Mouse (Mus musculus): Measurements from ENCODE around the gene Selenbp2. TPM values are rescaled to one million over a fixed set of nuclear protein-coding genes. Genes with fewer than 3 reads are reported as not detected.
"Not testable (repeated sequence)": the region's sequence is repeated elsewhere in the genome, so short reads cannot be mapped to it uniquely, and the experiment has no call there.

Gene Selenbp2
- polyA plus RNA-seq, 1 experiment from 2014 or later, result 1.1 TPM

- not testable (repeated sequence) for H3K4me1 ChIP-seq (ENCODE audit: control insufficient read depth, insufficient read depth, low read length); ATAC-seq (ENCODE audit: insufficient number of reproducible peaks, low FRiP score, low TSS enrichment, low read depth); H3K4me2 ChIP-seq (ENCODE audit: low read depth, severe bottlenecking); H3K27me3 ChIP-seq (ENCODE audit: control insufficient read depth, insufficient read depth, low read length); H3K27ac ChIP-seq (replicated peaks; ENCODE audit: low read depth, low read length); DNase-seq (ENCODE audit: low spot score); H3K4me3 ChIP-seq (ENCODE audit: low read depth, low read length); H3K9me3 ChIP-seq (ENCODE audit: control insufficient read depth, low read length); H3K9ac ChIP-seq (ENCODE audit: low read length); H3K36me3 ChIP-seq (ENCODE audit: control insufficient read depth, insufficient read depth, low read length)
- WGBS, result 89% methylated on average over 7 of the region's 7 CpGs
Observed at GRCm38 (mm10) chr3:94702163-94702810, 8.9 kb downstream of the Selenbp2 start.

- Histone ChIP-seq H3K27me3 (ENCODE audit: control insufficient read depth, insufficient read depth, low read length) (no peaks in the 10 kb centered on the region), H3K4me3 (ENCODE audit: low read depth, low read length) (no peak overlapping the region), H3K27ac (replicated peaks; ENCODE audit: low read depth, low read length) (no peak overlapping the region), H3K9ac (ENCODE audit: low read length) (no peak overlapping the region), H3K4me1 (ENCODE audit: control insufficient read depth, insufficient read depth, low read length) (no peaks in the 10 kb centered on the region), H3K36me3 (ENCODE audit: control insufficient read depth, insufficient read depth, low read length) (no peaks in the 10 kb centered on the region), H3K4me2 (ENCODE audit: low read depth, severe bottlenecking) (no peak overlapping the region), H3K9me3 (ENCODE audit: control insufficient read depth, low read length) (no peaks in the 10 kb centered on the region)
- ATAC-seq (ENCODE audit: insufficient number of reproducible peaks, low FRiP score, low TSS enrichment, low read depth) (no peak), DNase-seq (ENCODE audit: low spot score) (no peak)
- 87% methylated on average over 3 of the region's 3 CpGs for WGBS
Observed at GRCm38 (mm10) chr3:94702856-94703255, 9.5 kb downstream of the Selenbp2 start.

- H3K9ac ChIP-seq (ENCODE audit: low read length); ATAC-seq (ENCODE audit: insufficient number of reproducible peaks, low FRiP score, low TSS enrichment, low read depth); H3K4me1 ChIP-seq (ENCODE audit: control insufficient read depth, insufficient read depth, low read length); H3K27ac ChIP-seq (replicated peaks; ENCODE audit: low read depth, low read length); H3K9me3 ChIP-seq (ENCODE audit: control insufficient read depth, low read length); H3K27me3 ChIP-seq (ENCODE audit: control insufficient read depth, insufficient read depth, low read length); H3K36me3 ChIP-seq (ENCODE audit: control insufficient read depth, insufficient read depth, low read length); DNase-seq (ENCODE audit: low spot score); H3K4me2 ChIP-seq (ENCODE audit: low read depth, severe bottlenecking); H3K4me3 ChIP-seq (ENCODE audit: low read depth, low read length): not testable (repeated sequence)
- WGBS, result 22% methylated on average over 3 of the region's 3 CpGs
Observed at GRCm38 (mm10) chr3:94703364-94703763, 10.0 kb downstream of the Selenbp2 start.

- not testable (repeated sequence) for H3K4me3 ChIP-seq (ENCODE audit: low read depth, low read length); H3K36me3 ChIP-seq (ENCODE audit: control insufficient read depth, insufficient read depth, low read length); H3K27me3 ChIP-seq (ENCODE audit: control insufficient read depth, insufficient read depth, low read length); H3K4me2 ChIP-seq (ENCODE audit: low read depth, severe bottlenecking); H3K4me1 ChIP-seq (ENCODE audit: control insufficient read depth, insufficient read depth, low read length); H3K27ac ChIP-seq (replicated peaks; ENCODE audit: low read depth, low read length); ATAC-seq (ENCODE audit: insufficient number of reproducible peaks, low FRiP score, low TSS enrichment, low read depth); H3K9me3 ChIP-seq (ENCODE audit: control insufficient read depth, low read length); DNase-seq (ENCODE audit: low spot score); H3K9ac ChIP-seq (ENCODE audit: low read length)
Observed at GRCm38 (mm10) chr3:94710591-94710990, 17.2 kb downstream of the Selenbp2 start.

- 81% methylated on average over 3 of the region's 3 CpGs for WGBS
- not testable (repeated sequence) for ATAC-seq (ENCODE audit: insufficient number of reproducible peaks, low FRiP score, low TSS enrichment, low read depth)
Observed at GRCm38 (mm10) chr3:94713424-94713823, 20.1 kb downstream of the Selenbp2 start.

GRCm38 (mm10) chr3:94718253-94718652 is 24.9 kb downstream of the Selenbp2 start:
- H3K4me1 ChIP-seq (ENCODE audit: control insufficient read depth, insufficient read depth, low read length); H3K36me3 ChIP-seq (ENCODE audit: control insufficient read depth, insufficient read depth, low read length); H3K4me2 ChIP-seq (ENCODE audit: low read depth, severe bottlenecking); H3K4me3 ChIP-seq (ENCODE audit: low read depth, low read length); H3K9me3 ChIP-seq (ENCODE audit: control insufficient read depth, low read length); H3K27me3 ChIP-seq (ENCODE audit: control insufficient read depth, insufficient read depth, low read length); H3K9ac ChIP-seq (ENCODE audit: low read length); H3K27ac ChIP-seq (replicated peaks; ENCODE audit: low read depth, low read length); ATAC-seq (ENCODE audit: insufficient number of reproducible peaks, low FRiP score, low TSS enrichment, low read depth); DNase-seq (ENCODE audit: low spot score): not testable (repeated sequence)
- WGBS, result 74% methylated on average over 1 of the region's 1 CpGs

More at GRCm38 (mm10) chr3:94713424-94713823, 20.1 kb downstream of the Selenbp2 start:
- H3K4me2 ChIP-seq (ENCODE audit: low read depth, severe bottlenecking); H3K4me1 ChIP-seq (ENCODE audit: control insufficient read depth, insufficient read depth, low read length); H3K27ac ChIP-seq (replicated peaks; ENCODE audit: low read depth, low read length); H3K36me3 ChIP-seq (ENCODE audit: control insufficient read depth, insufficient read depth, low read length); H3K9ac ChIP-seq (ENCODE audit: low read length); DNase-seq (ENCODE audit: low spot score); H3K27me3 ChIP-seq (ENCODE audit: control insufficient read depth, insufficient read depth, low read length); H3K9me3 ChIP-seq (ENCODE audit: control insufficient read depth, low read length); H3K4me3 ChIP-seq (ENCODE audit: low read depth, low read length): not testable (repeated sequence)

GRCm38 (mm10) chr3:94723637-94724036 is 30.3 kb downstream of the Selenbp2 start:
- not testable (repeated sequence) for H3K9me3 ChIP-seq (ENCODE audit: control insufficient read depth, low read length); DNase-seq (ENCODE audit: low spot score); ATAC-seq (ENCODE audit: insufficient number of reproducible peaks, low FRiP score, low TSS enrichment, low read depth); H3K36me3 ChIP-seq (ENCODE audit: control insufficient read depth, insufficient read depth, low read length); H3K4me1 ChIP-seq (ENCODE audit: control insufficient read depth, insufficient read depth, low read length); H3K9ac ChIP-seq (ENCODE audit: low read length); H3K4me2 ChIP-seq (ENCODE audit: low read depth, severe bottlenecking); H3K27me3 ChIP-seq (ENCODE audit: control insufficient read depth, insufficient read depth, low read length); H3K27ac ChIP-seq (replicated peaks; ENCODE audit: low read depth, low read length); H3K4me3 ChIP-seq (ENCODE audit: low read depth, low read length)
- 39% methylated on average over 2 of the region's 2 CpGs for WGBS

GRCm38 (mm10) chr3:94745691-94746090 is 52.3 kb downstream of the Selenbp2 start:
- H3K4me2 ChIP-seq (ENCODE audit: low read depth, severe bottlenecking), result no peak overlapping the region
- H3K4me1 ChIP-seq (ENCODE audit: control insufficient read depth, insufficient read depth, low read length), result no peaks in the 10 kb centered on the region
- H3K27ac ChIP-seq (replicated peaks; ENCODE audit: low read depth, low read length), result no peak overlapping the region
- no peak overlapping the region for H3K4me3 ChIP-seq (ENCODE audit: low read depth, low read length)
- H3K9me3 ChIP-seq (ENCODE audit: control insufficient read depth, low read length), result no peaks in the 10 kb centered on the region
- no peaks in the 10 kb centered on the region for H3K36me3 ChIP-seq (ENCODE audit: control insufficient read depth, insufficient read depth, low read length)
- no peak for DNase-seq (ENCODE audit: low spot score)
- no peaks in the 10 kb centered on the region for H3K27me3 ChIP-seq (ENCODE audit: control insufficient read depth, insufficient read depth, low read length)
- no peak for ATAC-seq (ENCODE audit: insufficient number of reproducible peaks, low FRiP score, low TSS enrichment, low read depth)
- WGBS, result 95% methylated on average over 17 of the region's 17 CpGs
- no peak overlapping the region for H3K9ac ChIP-seq (ENCODE audit: low read length)

Data from limb, embryonic 11.5 days (tissue).